In genomic region chr10:83974548-83974947, GRCm38 (mm10) we compare ENCODE assay signal across 14 mouse cellular contexts.
DNase-seq lines count a peak whose midpoint lies in the region; ATAC-seq and TF ChIP-seq lines count a peak whose summit lies in the region.
"Had no signal": no experiment of that assay in that cellular context is flagged by ENCODE, and none has a peak within 500 bp of the region (broad histone marks: within the 10 kb centered on the region; RNA-seq: fewer than 3 reads in every experiment).

No protein-coding gene starts in this region.

- H3K9ac ChIP-seq in heart, embryonic 11.5 days (ENCODE audit: low read depth, low read length), result no peak overlapping the region
- no peak overlapping the region for H3K9ac ChIP-seq in lung, embryonic 14.5 days
- H3K9ac ChIP-seq in heart, embryonic 16.5 days (ENCODE audit: low read length), result no peak overlapping the region
- H3K9ac ChIP-seq: embryonic facial prominence, embryonic 12.5 days; liver, embryonic 15.5 days had no signal

- H3K27me3 ChIP-seq in heart, embryonic 11.5 days (ENCODE audit: control insufficient read depth, insufficient read depth, low read length), result no peaks in the 10 kb centered on the region
- no peaks in the 10 kb centered on the region for H3K27me3 ChIP-seq in lung, embryonic 14.5 days (ENCODE audit: insufficient read depth, low read length)
- no peaks in the 10 kb centered on the region for H3K27me3 ChIP-seq in heart, embryonic 16.5 days (ENCODE audit: control insufficient read depth, insufficient read depth, low read length)
- H3K27me3 ChIP-seq: embryonic facial prominence, embryonic 12.5 days; liver, embryonic 15.5 days had no signal

- 67% methylated on average over 6 of the region's 6 CpGs for WGBS in heart, embryonic 11.5 days (ENCODE audit: insufficient replicate concordance)
- 48% methylated on average over 6 of the region's 6 CpGs for WGBS in lung, embryonic 14.5 days
- 51% methylated on average over 6 of the region's 6 CpGs for WGBS in heart, embryonic 16.5 days

- H3K4me3 ChIP-seq in heart, embryonic 11.5 days (ENCODE audit: low read depth, low read length), result no peak overlapping the region
- H3K4me3 ChIP-seq in lung, embryonic 14.5 days (ENCODE audit: low read depth, low read length), result no peak overlapping the region
- H3K4me3 ChIP-seq in heart, embryonic 16.5 days (ENCODE audit: low read length), result no peak overlapping the region
- H3K4me3 ChIP-seq: embryonic facial prominence, embryonic 12.5 days; liver, embryonic 15.5 days had no signal

- no peaks in the 10 kb centered on the region for H3K9me3 ChIP-seq in heart, embryonic 11.5 days (replicated peaks; ENCODE audit: control insufficient read depth, low read length)
- H3K9me3 ChIP-seq in lung, embryonic 14.5 days (ENCODE audit: low read depth, low read length), result no peaks in the 10 kb centered on the region
- no peaks in the 10 kb centered on the region for H3K9me3 ChIP-seq in heart, embryonic 16.5 days (replicated peaks; ENCODE audit: control insufficient read depth, low read length)
- H3K9me3 ChIP-seq: embryonic facial prominence, embryonic 12.5 days; liver, embryonic 15.5 days had no signal

- peak; percentile 38 for DNase-seq in heart, adult 8-10 months (ENCODE audit: low spot score)
- peak; percentile 43 for DNase-seq in lung, embryonic 14.5 days
- DNase-seq in lung, postnatal 25 days (ENCODE audit: low spot score), result no peak
- DNase-seq in skeletal muscle tissue, adult 2 months (ENCODE audit: low read depth, low spot score), result peak; percentile 50
- no peak for DNase-seq in spleen, adult 12 weeks (ENCODE audit: low spot score)
- DNase-seq: adrenal gland, adult 2 months; cerebellum, adult 18-20 months; right cerebral cortex, postnatal 14 days had no signal

- 0 out of 2 replicates have a peak, but pooled peaks cover 3% of the 10 kb centered on the region for H3K4me1 ChIP-seq in heart, embryonic 11.5 days (ENCODE audit: control insufficient read depth, insufficient read depth, low read length)
- H3K4me1 ChIP-seq in lung, embryonic 14.5 days (ENCODE audit: insufficient read depth), result no peaks in the 10 kb centered on the region; the same call in 1 of the 2 replicates
- no peaks in the 10 kb centered on the region for H3K4me1 ChIP-seq in heart, embryonic 16.5 days (ENCODE audit: control insufficient read depth, insufficient read depth, low read length)
- H3K4me1 ChIP-seq: liver, embryonic 15.5 days had no signal

- no peak for TF ChIP-seq CTCF in lung, embryonic 14.5 days (IDR thresholded peaks at IDR 0.05; ENCODE audit: low read depth)

- H3K27ac ChIP-seq in heart, embryonic 11.5 days (ENCODE audit: low read depth, low read length), result no peak overlapping the region
- H3K27ac ChIP-seq in lung, embryonic 14.5 days (ENCODE audit: low read depth), result no peak overlapping the region
- no peak overlapping the region; the same call in 1 of the 2 replicates for H3K27ac ChIP-seq in heart, embryonic 16.5 days (ENCODE audit: low read length)
- H3K27ac ChIP-seq: embryonic facial prominence, embryonic 12.5 days; hindbrain, postnatal 0 days; liver, embryonic 15.5 days had no signal

- no peaks in the 10 kb centered on the region for H3K36me3 ChIP-seq in heart, embryonic 11.5 days (ENCODE audit: control insufficient read depth, insufficient read depth, low read length)
- H3K36me3 ChIP-seq in lung, embryonic 14.5 days (ENCODE audit: insufficient read depth), result no peaks in the 10 kb centered on the region
- H3K36me3 ChIP-seq in heart, embryonic 16.5 days (ENCODE audit: control insufficient read depth, insufficient read depth), result no peaks in the 10 kb centered on the region
- H3K36me3 ChIP-seq: embryonic facial prominence, embryonic 12.5 days; liver, embryonic 15.5 days had no signal

- no peak overlapping the region for H3K4me2 ChIP-seq in heart, embryonic 11.5 days
- H3K4me2 ChIP-seq in lung, embryonic 14.5 days, result no peak overlapping the region
- no peak overlapping the region for H3K4me2 ChIP-seq in heart, embryonic 16.5 days (ENCODE audit: low read depth, low read length)
- H3K4me2 ChIP-seq: embryonic facial prominence, embryonic 12.5 days; liver, embryonic 15.5 days had no signal

- no peak for ATAC-seq in heart, embryonic 11.5 days (replicated peaks; ENCODE audit: insufficient number of reproducible peaks, low FRiP score, low TSS enrichment)
- ATAC-seq in lung, embryonic 14.5 days (ENCODE audit: insufficient read depth), result no peak
- peak; percentile 65 for ATAC-seq in heart, embryonic 16.5 days (replicated peaks; ENCODE audit: extremely low read depth, insufficient read depth, low FRiP score)
- ATAC-seq: hindbrain, postnatal 0 days; midbrain, embryonic 16.5 days had no signal

Comparison
In these comparisons a context has a peak if more than half of its experiments do, and no peak if none do; other contexts are left out.
1. DNase-seq: peak in heart, adult 8-10 months (single experiment), lung, embryonic 14.5 days (single experiment) and skeletal muscle tissue, adult 2 months (single experiment); none in lung, postnatal 25 days (single experiment) and spleen, adult 12 weeks (single experiment).